Mouse (Mus musculus): ENCODE data around the gene Msl1.
A peak's percentile ranks its signal among the peaks of the same experiment; 100 is the strongest.
"Not testable (repeated sequence)": the region's sequence is repeated elsewhere in the genome, so short reads cannot be mapped to it uniquely, and the experiment has no call there.

Msl1 gene

DNA sequence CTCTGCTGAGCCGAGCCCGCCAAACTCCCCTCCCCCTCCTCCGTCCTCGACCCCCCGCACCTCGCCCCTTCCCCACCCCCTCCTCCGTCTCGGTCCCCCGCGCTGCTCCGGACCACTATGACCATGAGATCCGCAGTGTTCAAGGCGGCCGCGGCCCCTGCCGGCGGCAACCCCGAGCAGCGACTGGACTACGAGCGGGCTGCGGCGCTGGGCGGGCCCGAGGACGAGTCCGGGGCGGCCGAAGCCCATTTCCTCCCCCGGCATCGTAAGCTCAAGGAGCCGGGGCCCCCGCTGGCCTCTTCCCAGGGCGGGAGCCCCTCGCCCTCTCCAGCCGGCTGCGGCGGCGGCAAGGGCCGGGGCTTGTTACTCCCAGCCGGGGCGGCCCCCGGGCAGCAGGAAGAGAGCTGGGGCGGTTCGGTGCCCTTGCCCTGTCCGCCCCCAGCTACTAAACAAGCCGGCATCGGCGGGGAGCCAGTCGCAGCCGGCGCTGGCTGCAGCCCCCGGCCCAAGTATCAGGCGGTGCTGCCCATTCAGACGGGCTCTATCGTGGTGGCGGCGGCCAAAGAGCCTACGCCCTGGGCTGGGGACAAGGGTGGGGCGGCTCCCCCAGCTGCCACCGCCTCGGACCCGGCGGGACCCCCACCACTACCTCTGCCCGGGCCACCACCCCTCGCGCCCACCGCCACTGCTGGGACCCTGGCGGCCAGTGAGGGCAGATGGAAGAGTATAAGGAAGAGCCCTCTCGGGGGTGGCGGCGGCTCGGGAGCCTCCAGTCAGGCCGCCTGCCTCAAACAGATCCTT, 598 bp downstream of the Msl1 start:
- no peak for DNase-seq (ENCODE audit: low read depth, low spot score)

DNA sequence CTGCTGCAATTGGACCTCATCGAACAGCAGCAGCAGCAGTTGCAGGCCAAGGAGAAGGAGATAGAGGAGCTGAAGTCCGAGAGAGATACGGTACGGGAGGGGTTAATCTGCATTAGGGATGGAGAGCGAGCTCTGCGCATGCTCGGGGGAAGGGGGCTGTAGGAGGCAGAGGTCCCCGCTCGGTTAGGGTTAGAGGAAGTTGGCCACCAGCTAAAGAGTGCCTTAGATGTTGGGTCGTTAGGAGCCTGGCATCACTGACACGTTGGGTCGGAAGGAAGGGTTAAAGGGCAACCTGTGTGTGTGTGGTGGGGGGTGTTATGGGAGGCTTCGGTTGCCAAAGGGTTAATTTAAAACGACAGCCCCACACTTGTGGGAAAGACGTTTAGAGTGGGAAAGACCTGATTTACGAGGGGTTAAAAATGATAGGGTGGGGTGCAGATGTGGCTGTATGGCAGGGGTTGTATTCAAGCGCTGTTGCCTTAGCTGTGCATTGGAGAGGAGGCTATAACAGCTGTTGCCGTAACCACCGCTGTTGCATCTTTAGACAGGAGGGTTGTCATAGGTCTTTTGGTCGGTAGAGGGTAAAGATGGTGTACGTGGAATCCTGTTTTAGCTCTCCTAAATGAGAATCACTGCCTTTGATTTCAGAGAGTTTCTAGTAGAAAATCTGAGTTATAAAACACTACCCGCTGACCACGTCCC, 1.4 kb downstream of the Msl1 start:
- peak; percentile 76 for DNase-seq (ENCODE audit: low read depth, low spot score)

DNA sequence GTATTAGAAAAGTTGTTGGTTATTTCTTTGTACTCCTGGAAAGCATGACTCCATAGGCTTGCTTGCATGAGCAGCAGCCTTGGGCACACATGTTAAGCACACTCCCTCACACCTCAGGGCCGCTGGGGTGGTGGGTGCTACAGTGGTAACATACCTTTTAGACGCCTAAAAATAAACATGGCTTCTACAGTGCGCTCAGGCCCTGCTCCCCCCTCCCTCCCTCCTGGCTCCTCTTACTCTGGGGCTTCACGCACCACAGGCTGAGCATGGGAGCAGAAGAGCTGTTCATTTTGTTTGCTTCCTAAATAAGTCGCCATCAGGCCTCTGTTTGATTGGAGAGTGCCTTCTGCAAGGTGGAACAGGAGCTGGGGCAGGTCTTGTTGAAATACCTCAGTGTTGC, 2.0 kb downstream of the Msl1 start:
- no peak for DNase-seq (ENCODE audit: low read depth, low spot score)

DNA sequence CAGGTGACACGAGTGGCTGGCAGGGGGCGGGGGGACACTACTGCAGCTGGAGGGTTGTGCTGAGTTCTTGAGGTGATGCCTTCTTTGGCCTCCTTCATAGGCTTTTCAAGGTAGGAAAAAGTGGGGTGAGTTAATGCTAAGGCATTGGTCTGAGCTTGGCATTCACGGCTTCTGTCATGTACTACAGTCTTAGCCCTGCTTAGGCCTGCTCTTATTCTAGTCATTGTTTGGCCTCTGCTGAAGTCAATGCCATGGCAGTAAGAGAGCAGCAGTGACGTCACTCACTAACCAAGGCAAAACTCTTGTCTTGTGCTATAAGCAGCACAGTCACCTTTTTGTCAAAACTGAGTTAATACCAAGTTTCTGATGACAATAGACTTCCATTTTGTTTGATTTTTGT, 2.6 kb downstream of the Msl1 start:
- no peak for DNase-seq (ENCODE audit: low read depth, low spot score)

DNA sequence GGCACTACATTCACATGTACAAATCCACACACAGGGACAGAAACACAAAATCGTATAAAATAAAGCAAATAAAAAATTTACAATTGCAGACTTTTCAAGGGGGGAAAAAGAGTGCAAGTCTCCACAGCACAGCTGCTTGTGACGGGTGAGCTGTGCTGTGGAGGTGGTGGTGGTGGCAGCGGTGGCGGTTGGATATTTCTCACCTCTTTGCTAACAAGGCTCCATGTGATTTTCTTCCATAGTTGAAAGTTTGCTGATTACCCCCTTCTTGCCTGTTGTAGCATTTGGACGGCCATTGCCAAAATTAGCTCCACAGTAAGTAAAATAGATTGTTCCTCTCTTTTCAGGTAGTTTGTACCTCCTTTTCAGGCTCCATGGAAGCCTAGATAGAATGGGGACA, 9.3 kb downstream of the Msl1 start, which contains the start of gene Casc3:
Gene Casc3, plus strand, starts transcription at position 301 of the 400 bp plus-strand sequence.
- no peak for DNase-seq (ENCODE audit: low read depth, low spot score)

DNA sequence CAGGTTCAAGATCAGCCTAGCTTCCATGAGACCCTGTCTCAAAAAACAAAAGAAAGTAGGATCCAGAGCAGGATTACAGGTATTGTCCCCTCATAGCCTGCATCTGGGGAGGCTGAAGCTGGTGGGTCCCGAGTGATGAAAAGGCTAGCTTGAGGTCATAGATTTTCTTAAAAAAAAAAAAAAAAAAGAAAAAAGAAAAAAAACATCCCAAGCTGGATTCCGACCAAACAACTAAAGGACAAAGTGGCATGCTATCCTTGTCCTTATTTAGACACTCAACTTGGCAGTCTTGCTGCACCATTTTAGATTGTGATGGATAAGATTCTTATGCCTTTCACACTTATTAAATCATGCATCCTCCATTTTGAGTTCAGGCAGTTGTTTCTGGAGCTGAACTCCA, 13.1 kb downstream of the Msl1 start:
- no peak for DNase-seq (ENCODE audit: low read depth, low spot score)

DNA sequence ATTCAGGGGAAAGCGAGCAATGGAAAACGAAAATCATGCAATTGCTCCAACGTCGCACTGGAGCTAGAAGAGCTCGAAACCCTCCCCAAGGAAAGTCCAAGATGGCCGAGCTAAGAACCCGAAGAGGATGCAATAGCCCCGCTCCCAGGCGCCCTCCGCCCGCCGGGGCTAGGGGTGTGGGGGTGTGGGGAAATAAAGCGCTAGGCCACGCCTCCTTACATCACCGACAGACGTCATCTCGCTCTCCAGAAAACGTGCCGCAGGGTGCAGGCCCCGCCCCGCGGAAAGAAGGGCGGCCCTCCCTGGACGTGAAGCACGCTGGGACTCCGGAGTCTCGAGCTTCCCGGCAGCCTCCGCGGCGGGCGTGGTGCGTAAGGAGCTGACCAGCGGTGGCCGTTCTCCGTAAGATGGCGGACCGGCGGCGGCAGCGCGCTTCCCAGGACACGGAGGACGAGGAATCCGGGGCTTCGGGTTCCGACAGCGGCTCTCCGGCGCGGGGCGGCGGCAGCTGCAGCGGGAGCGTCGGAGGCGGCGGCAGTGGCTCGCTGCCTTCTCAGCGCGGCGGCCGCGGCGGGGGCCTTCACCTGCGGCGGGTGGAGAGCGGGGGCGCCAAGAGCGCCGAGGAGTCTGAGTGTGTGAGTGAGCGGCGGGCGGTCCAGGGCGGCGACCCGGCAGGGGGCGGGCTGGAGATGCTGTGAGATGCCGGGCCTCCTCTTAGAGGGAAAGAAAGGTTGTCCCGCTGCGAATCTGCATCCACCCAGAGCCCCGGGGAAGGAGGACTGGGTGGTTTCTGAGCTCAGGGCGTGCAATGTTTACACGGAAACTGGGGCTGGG, 14.4 kb downstream of the Msl1 start:
- DNase-seq (ENCODE audit: low read depth, low spot score): peak; percentile 99

DNA sequence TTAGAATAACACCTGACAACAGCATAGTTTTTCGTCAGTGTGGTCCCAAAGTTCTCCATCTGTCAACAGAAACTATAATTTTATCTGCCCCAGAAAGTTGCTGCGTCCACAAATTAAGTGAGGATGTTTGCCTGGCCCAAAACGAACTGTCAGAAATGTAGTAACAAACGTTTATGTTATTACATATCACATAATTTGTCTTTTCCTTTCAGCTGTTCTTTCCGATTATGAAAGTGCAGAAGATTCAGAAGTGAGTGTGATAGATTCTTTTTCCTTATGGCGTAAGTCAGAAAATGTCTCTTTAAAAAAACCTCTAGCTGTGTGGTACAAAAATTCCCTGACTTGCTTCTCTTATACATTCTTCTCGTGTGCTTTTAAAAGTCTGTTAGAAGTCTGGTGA, 15.4 kb downstream of the Msl1 start:
- no peak for DNase-seq (ENCODE audit: low read depth, low spot score)

DNA sequence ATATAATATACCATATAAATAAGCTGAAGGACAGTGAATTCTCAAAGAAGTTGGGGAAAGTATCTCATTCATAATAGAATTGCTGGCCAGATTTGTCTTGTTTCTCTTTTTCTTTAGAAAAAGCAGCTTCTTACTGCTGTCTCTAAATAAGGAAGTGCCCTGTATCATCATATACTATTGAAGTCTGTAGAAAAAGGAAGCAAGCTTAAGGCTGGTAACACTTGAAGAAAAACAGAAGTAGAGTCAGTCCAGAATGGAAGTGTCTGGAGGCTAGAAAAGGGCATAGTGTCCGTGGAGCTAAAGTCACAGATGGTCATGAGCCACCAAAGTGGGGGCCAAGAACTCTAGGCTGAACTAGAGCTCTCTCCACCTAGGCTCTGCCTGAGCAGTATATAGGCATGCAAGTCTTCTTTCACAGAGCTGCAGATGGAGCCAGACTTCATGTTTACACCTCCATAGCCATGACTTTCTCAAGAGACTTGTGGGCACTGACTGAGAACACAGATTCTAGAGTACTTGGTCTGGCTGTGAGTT, 21.5 kb downstream of the Msl1 start:
- DNase-seq (ENCODE audit: low read depth, low spot score): no peak

DNA sequence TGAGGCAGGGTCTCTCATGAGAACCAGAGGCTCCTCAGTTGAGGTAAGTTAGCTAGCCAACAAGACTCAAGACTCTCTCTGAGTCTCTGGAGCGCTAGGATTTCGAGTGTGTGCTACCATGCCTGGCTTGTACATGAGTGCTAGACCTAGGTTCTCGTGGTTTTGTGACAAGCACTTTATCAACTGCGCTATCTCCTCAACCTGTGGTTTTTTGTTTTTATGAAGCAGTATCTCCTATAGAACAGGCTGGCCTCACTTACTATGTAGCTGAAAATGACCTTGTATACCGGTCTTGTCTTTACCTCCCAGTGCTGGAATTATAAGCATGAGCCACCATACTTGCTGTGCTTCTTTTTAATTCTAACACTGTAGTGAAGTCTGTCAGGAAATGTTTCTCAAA, 25.7 kb downstream of the Msl1 start:
- no peak for DNase-seq (ENCODE audit: low read depth, low spot score)

DNA sequence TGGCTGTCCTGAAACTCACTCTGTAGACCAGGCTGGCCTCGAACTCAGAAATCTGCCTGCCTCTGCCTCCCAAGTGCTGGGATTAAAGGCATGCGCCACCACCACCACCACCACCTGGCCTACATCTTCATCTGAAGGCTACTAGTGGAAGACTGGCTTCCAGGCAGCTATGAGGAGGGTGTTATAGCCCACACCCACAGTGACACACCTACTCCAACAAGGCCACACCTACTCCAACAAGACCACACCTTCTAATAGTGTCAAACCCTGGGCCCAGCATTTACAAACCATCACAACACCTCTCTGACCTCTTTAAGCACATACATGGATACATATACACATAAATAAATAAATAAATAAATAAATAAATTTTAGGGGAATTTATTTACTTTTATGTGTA, 30.8 kb downstream of the Msl1 start:
- not testable (repeated sequence) for DNase-seq (ENCODE audit: low read depth, low spot score)

DNA sequence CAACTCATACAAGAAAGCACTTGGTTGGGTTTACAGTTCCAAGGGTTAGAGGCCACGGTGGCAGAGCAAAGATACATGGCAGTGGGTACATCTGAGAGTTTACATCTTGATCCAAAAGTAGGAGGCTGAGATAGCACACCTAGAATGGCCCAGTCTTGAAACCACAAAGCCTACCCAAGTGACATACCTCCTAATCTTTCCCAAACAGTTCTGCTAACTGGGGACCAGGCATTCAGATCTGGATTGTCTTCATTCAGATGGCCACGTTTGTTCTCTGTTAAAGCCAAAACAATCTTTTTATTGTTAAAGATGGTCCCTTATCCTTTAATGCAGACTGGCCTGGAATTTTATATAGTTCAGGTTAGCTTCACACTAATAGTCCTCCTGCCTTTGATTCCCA, 32.6 kb downstream of the Msl1 start:
- no peak for DNase-seq (ENCODE audit: low read depth, low spot score)

DNA sequence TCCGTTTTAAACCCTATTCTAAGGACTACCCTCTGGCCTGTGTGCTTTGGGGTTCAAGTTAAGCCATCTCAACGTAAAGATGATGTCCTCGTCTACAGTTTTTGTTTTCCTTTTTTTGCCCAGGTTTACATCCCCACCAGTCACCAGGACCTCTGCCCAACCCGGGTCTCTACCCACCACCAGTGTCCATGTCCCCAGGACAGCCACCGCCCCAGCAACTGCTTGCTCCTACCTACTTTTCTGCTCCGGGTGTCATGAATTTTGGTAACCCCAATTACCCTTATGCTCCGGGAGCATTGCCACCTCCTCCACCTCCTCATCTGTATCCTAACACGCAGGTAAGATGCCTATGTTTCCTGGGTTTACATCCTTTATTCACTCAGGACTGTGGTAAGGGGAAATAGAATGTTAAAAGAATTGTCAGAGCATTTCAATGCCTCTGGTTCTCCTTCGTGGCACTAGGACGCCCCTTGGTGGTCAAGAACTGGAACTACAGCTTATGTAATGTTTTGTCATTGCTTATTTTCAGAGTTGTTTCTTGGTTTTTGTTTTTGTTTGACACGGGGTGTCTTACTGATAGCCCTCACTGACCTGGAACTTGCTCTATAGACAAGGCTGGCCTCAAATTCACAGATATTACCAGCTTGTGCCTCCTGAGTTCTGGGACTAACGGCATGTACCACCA, 33.9 kb downstream of the Msl1 start:
- peak; percentile 67 for DNase-seq (ENCODE audit: low read depth, low spot score)

DNA sequence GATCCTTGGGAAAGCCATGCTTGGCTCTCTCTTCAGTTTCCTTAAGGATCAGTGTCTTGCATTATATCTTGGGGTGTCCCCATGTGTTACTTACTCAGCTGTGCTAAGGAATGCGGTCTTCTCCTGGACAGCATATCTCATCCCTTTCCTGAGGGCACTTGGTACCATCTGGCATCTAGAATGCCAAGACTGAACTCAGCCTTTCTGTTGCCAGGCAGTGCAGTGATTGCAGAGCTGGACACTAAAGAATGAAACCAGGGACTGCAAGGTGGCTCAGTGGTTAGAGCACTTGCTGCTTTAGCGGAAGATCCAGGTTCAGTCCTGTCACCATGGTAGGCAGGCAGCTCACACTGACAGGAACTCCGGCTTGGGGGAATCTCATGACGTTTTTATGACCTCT, 34.6 kb downstream of the Msl1 start:
- DNase-seq (ENCODE audit: low read depth, low spot score): no peak

DNA sequence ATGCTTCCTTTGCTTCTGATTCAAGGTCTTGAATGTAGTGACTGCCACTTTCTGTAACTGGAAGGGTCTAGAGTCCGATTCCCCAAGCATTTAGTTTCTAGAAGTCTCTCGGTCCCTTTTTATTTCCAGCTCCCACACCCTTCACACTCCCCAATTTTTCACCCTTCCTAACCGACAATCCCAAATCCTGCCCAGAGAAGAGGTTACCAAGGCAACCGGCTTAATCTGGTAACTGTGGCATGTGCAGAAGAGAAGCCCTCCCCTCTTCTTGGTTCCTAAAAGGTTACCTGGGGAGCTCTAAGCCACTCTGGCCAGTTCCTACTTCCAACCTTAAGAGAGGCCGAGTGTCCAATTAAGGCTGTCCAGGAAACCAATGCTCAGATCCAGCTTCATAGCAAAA, 40.0 kb downstream of the Msl1 start:
- no peak for DNase-seq (ENCODE audit: low read depth, low spot score)

DNA sequence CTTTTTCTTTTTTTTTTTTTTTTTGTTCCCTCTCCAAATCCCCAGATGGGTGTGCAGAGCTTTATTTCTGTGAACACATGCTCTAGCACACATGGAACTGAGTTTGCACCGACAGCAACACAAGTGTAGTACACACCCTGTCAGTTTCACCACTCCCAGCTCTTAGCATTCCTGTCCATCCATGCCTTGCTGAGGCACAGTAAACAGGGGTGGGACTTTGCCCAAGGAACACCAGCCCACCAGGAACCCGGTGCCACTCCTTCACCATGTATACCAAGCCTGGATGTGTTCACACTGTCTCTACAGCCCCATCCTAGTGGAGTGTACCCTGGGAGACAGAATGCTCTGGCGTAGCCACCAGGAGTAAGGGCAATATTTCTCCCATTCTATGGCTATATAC, 40.4 kb downstream of the Msl1 start:
- peak; percentile 31 for DNase-seq (ENCODE audit: low read depth, low spot score)

DNA sequence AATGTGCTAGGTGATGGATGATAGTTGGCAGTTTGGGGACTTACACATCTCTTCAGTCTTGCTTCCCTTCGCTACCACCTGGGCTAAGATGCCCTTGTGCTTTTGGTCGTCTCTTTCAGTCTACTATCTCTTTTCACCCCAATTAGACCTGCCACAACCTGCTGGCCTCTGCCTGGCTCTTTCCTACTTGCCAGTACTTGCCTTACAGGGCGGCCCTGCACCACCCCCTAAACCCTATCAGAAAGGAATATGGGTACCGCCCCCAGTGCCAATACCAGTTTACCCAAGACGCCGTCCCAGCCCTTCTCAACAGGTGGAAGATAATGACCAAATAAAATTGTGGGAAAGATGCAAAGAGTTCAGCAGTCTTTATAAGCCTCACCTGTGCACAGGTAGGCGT, 40.8 kb downstream of the Msl1 start:
- DNase-seq (ENCODE audit: low read depth, low spot score): no peak

DNA sequence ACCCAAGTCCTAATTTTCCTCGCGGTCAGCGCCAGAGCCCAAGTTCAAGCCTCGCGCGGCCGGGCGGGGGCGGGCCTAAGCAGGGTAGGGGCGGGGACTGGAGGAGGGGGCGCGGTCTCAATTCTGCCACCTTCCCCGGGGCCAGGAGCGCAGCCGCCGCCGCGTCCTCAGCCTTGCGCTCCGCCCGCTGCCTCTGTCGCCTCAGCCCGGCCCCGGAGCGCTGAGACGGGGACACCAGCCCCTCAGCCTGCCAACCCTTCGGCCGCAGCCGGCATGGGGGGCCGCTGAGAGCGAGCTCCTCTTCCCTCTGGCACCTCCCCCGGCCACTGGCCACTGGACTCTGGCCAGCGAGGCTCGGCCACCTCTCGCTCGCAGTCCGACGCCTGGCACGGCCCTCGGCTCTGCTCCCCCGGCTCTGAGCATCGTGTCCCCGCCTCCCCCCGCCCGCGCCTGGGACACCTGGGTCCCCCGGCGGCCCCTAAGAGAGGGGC, 41.4 kb downstream of the Msl1 start, which contains the start of gene Rapgefl1:
Gene Rapgefl1, plus strand, starts transcription at position 135 of the 491 bp plus-strand sequence.
- DNase-seq (ENCODE audit: low read depth, low spot score): peak; percentile 90

DNA sequence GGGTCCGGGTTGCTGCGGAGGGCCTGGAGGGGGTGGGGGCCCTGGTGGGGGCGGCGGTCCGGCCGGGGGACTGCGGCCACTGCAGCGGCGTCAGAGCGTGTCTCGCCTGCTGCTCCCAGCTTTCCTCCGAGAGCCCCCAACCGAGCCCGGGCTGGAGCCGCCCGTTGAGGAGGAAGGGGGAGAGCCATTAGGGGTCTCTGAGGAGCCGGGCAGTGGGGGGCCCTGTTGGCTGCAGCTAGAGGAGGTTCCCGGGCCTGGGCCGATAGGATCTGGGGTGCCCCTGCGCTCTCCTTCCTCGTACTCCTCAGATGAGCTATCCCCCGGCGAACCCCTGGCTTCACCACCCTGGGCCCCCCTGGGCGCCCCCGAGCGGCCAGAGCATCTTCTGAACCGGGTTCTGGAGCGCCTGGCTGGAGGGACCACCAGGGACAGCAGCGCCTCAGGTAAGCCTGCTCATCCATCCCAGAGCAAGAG, 42.0 kb downstream of the Msl1 start:
- DNase-seq (ENCODE audit: low read depth, low spot score): no peak

DNA sequence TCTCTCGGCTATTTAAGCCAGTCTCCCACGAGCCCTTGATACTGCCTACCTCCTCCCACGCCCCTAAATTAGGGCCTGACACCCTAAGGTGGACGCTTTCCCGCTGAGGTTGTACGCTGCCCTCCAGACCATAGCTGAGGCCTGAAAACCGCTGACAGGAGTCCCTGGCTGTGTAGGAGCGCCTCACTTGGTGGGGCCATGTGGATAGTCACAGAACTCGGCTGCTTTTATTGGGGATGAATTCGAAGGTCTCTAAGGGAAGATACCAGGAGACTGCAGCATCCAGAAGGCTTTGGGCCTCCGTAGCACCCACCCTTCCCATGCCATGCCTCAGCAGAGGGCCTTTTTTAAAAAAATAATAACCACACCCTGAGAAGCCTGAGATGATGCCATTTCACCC, 42.6 kb downstream of the Msl1 start:
- DNase-seq (ENCODE audit: low read depth, low spot score): no peak

DNA sequence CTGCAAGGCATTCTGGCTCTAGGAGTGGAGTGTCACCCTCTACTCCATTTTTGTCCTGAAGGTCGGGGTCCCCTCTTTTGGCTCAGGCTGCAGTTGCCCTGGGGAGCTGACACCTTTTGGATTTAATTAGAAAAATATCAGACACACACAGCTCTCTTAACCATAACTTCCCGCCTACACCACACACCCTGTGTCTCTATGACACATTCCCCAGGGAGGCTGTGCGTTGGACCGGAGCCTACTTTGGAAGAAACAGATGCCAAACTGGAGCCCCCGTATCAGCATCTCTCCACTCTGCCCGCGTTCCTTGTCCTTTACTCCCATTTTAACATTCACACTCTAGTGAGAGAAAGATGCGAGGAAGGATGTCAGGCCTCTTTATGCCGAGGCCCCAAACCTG, 43.2 kb downstream of the Msl1 start:
- no peak for DNase-seq (ENCODE audit: low read depth, low spot score)

All from ZHBTc4 (cell line).